Mouse (Mus musculus) NIH3T3 (cell line): ENCODE data around the gene Wwc1.
A peak's percentile ranks its signal among the peaks of the same experiment; 100 is the strongest.
"Not testable (repeated sequence)": the region's sequence is repeated elsewhere in the genome, so short reads cannot be mapped to it uniquely, and the experiment has no call there.

Source experiments
- DNase-seq: peaks from one replicate; pipeline ENCODE4 v3.0.0-alpha.2; 2012; ENCODE audit warnings: low read depth

The Wwc1 gene

DNA sequence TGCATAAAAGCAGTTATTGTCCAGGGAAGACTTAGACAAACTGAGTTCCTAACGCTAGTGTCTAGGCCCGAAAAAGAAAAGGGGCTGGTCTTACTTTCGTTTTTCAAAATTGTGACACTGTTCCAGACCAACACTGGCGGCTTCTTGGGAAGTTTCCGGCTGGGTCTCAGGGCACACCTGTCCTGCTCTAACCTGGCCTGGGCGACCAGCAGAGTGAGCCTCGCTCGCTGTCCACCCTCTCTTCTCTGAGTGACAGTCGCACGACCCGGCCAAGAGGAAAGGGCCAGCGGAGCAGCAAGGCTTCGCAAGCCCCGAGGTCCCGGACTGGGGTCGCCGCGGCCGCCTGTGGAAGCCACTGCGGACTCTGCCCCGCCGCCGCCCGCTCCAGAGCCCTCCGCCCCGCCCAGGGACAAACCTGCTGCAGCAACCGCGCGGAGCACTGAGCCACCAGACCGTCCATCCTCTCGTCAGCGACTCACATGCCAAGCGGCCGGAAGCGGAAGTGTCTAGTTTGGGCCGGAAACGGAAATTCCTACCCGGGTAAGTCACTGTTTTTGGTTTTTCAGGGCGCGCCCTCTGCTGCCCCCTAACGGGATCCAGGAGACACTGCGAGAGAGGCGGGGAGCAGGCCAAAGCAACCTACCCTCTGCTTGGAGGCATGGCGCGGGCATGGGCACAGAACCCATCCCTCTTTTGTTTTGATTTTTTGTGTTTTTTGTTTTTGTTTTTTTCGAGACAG, 146.1 kb downstream of the Wwc1 start, which contains the start of gene Rars:
Gene Rars, minus strand, starts transcription at position 485 of the 739 bp plus-strand sequence.
- DNase-seq: peak; percentile 97

DNA sequence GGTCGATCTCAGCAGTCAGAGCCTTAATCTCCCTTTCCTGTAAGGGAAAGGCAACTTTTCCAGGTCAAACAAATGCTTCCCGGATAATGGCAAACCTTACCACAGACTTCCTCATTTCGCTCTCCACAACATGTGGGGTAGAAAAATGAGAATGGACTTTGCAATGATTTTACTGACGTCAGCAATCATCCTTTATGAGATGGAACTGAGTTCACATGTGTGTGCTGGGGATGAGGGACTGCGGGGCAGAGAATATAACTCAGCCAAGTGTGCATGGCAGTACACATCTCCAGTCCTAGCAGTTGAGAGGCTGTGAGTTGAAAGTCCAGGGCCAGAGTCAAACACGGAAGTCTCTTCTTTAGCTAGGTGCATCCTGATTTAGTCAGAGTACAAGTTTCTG, 147.1 kb downstream of the Wwc1 start:
- DNase-seq: no peak

DNA sequence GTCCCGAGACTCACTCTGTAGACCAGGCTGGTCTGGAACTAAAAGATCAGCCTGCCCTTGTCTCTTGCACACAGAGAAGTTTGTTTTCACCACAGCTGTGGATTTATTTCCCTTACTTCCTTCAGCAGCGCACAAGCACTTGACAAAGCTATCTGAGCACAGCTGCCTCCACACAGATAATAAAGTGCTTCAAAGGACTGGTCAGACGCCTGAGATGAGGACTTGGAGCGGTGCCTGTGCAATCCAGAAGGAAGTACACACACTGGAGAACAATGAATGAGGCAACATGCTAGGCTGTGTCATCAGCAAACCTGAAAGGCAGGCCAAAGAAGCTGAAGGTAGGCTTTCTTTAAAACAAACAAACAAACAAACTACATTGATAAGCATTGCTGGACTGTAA, 148.2 kb downstream of the Wwc1 start:
- DNase-seq: peak; percentile 25

DNA sequence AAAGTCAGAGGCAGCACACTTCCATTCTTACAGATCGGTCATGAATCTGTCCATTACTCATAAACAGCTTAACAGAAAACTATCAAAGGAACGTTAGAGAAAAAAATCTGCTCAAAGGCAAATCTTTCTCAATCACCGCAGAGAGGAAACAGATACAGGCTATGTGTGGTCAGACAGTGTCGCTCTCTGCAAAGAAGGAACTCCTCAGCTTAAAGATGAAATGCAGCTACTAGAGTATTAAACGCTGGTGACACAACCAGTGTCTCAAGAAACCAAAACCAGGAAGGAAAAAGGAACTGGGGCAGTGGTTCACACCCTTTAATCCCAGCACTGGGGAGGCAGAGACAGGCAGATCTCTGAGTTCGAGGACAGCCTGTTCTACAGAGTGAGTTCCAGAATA, 152.6 kb downstream of the Wwc1 start:
- no peak for DNase-seq

DNA sequence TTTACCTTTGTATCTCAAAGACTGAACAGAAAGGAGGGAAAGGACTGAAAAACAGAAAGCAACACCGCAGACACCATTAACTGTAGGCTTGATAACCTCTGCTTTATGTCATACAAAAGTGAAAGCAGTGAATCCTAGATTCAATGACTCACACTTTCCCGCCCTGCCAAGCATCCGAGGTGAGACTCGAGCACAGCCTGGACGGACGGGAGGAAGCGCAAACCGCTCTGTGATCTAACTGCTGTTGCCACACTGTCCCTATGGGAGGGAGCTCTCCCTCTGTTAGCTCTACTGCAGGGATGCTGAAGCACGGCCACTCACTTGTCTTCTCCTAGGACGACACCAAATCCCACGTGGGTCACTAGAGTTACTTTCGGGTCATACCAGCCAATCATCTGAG, 164.0 kb downstream of the Wwc1 start:
- no peak for DNase-seq

DNA sequence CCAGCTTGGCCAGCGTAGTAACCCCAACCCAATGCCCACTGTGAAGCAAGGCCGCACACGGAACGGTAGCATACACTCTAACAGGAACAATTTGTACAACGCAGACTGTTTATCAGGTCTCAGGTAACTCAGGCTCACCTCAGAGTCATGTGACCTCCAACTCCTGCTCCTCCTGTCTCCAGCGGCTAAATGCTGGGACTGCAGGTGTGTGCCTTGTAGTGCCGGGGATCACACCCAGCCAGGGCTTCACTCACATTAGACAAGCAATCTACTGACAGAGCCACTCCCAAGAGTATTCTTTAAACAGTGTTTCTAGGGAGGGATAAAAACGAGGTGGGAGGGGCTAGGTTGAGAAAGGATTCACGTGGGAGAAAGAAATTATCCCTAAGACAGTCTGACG, 168.9 kb downstream of the Wwc1 start:
- DNase-seq: no peak

DNA sequence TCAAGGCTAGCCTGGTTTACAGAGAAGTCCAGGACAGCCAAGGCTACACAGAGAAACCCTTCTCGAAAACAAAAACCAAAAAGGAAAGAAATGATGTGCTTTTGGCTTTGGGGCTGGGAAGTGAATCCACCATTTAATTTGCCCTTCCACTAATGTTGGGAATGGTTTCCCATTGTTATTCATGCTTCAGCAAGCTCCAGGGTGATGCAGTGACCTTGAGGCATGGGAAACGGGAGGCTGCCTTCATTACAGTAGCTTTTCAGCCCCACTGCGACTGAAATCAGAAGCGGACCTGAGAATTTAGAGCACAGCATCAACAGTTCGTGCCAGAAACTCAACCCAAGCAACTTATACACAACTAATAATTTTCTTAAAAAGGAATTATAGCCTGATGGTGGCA, 179.0 kb downstream of the Wwc1 start:
- DNase-seq: no peak

DNA sequence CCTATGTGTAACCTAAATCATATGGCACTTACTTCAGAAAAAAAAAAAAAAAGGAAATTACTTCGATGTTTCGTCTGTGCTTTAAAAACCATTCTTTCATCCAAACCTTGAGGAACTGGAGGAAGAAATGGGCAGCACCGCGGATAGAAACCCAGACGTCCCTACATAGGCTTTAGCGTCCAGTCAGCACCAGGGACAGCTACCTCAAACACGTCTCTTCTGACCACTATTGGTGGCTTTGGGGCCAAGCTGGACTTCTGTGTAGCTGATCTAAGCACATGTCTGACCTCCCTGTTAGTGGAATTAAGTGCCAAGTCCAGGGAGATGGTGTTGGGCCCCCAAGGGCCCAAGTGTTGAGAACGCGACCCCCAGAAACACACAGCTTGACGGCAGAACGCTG, 181.5 kb downstream of the Wwc1 start, which contains the start of gene Fbll1:
Gene Fbll1, minus strand, starts transcription at position 11 of the 400 bp plus-strand sequence.
- DNase-seq: peak; percentile 71

DNA sequence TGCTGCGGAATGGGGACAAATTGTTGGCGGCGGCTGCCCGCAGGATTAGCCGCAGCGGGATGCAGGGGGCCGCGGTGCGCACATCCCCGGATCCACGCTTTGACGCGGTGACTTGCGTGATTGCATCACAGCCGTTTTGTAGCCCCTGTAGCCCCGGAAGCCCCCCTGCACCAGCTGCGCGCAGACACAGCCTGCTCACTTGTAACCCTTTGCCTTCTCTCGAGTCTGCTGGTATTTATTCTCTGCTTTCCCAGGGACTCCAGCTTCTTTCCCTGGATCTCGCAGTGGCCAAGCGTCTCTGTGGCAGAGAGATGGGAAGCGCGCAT, 181.9 kb downstream of the Wwc1 start:
- no peak for DNase-seq

DNA sequence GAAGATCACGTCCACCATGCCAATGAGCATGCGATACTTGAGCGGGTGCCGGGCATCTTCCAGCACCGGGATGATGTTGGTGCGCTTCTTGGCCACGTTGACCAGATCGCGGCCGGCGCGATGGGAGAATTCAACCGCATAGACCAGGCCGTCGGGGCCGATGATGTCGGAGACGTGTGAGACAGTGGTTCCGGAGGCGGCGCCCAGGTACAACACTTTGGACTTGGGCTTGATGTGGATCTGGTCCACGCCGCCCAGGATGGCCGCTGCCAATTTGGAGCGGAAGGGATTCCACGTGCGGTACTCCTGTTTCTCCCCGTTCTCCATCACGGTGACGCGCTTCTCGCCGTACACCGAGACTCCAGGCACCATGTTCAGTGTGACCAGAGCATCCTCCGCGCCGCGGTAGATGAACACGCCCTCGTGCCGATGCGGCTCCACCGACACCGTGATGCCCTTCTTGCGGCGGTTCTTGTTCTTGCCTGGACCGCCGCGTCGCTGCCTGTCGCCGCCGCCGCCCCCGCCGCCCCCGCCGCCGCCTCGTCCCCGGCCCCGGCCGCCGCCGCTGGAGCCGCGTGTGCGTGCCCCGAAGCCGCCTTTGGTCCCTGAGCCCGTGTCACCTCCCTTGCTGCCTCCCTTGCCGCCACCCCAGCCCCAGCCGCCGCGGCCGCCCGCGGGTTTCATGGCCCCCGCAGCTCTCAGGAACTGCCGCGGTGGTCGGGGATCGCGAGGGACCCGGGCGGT, 182.4 kb downstream of the Wwc1 start:
- DNase-seq: no peak

DNA sequence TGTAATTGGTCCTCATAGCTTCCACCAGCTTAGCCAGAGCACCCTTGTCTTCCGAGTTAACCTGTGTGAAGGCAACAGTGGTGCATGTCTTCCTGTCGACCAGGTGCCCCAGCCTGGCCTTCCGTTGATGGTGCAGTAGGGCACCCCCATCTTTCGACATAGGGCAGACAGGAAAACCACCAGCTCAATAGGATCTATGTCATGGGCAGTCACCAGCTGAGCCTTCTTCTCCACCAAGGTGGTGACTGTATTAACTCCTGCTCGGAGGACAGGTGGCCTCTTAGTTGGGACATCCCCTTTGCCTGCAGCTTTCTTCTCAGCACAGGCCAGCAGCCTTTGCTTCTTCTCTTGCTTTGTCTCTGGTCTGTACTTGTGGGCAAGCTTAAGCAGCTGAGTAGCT, 187.5 kb downstream of the Wwc1 start:
- DNase-seq: not testable (repeated sequence)

DNA sequence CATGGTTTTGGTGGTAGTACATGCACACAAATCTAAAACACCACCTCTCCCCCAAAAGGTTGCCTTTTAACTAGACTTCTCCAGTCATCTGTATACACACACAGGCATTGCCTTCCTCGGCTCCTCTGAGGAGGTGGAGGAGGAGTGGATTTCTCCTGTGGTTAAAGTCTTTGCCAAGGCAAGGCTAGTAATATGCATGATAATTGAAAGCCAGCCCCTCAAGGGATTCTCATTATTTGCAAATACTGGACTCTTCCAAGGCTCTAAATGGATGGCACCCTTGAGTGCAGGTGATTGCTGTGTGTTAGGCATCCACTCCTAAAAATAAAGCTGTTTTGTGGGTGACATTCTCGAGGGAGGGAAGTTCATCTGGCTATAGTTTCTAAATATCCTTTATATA, 191.9 kb downstream of the Wwc1 start:
- DNase-seq: no peak
